Mouse (Mus musculus) bone marrow macrophage, adult 2 months (primary cell): Measurements from ENCODE around the gene Runx3.

ENCODE experiments used
- CTCF ChIP-seq: IDR thresholded peaks from 2 replicates; pipeline ENCODE4 v1.5.1; 2012; ENCODE audit warnings: low read depth, mild to moderate bottlenecking, low read length, moderate library complexity
- POLR2A ChIP-seq: IDR thresholded peaks from 2 replicates; pipeline ENCODE4 v1.6.1; 2012; ENCODE audit warnings: mild to moderate bottlenecking, low read depth, low read length, borderline replicate concordance

- TF ChIP-seq POLR2A (no peak), CTCF (no peak)
These were observed 27.6 kb upstream of the Runx3 start for GRCm38 (mm10) chr4:135092871-135093270.
